ENCODE assay signal across 20 mouse cellular contexts in genomic region chr8:91324916-91325315, GRCm38 (mm10). TPM values are rescaled to one million over a fixed set of nuclear protein-coding genes. Genes with fewer than 3 reads are reported as not detected.
A peak's percentile ranks its signal among the peaks of the same experiment; 100 is the strongest.
DNase-seq lines count a peak whose midpoint lies in the region; ATAC-seq and TF ChIP-seq lines count a peak whose summit lies in the region.
"Had no signal": no experiment of that assay in that cellular context is flagged by ENCODE, and none has a peak within 500 bp of the region (broad histone marks: within the 10 kb centered on the region; RNA-seq: fewer than 3 reads in every experiment).

No protein-coding gene starts in this region.

- no peak for TF ChIP-seq CTCF in gastrocnemius, adult 2 months (IDR thresholded peaks at IDR 0.05)

- H3K9ac ChIP-seq in midbrain, embryonic 11.5 days (ENCODE audit: low read length) = no peak overlapping the region
- H3K9ac ChIP-seq in midbrain, embryonic 15.5 days = no peak overlapping the region
- H3K9ac ChIP-seq: embryonic facial prominence, embryonic 12.5 days; forebrain, embryonic 13.5 days; forebrain, embryonic 15.5 days had no signal

- peaks cover 12% of the 10 kb centered on the region for H3K36me3 ChIP-seq in heart, embryonic 10.5 days
- no peaks in the 10 kb centered on the region for H3K36me3 ChIP-seq in midbrain, embryonic 11.5 days (ENCODE audit: control insufficient read depth, insufficient read depth, low read length)
- no peaks in the 10 kb centered on the region for H3K36me3 ChIP-seq in midbrain, embryonic 15.5 days (replicated peaks)
- H3K36me3 ChIP-seq: forebrain, embryonic 15.5 days had no signal

- H3K4me1 ChIP-seq in heart, embryonic 10.5 days = peaks cover 46% of the 10 kb centered on the region
- H3K4me1 ChIP-seq in midbrain, embryonic 11.5 days (ENCODE audit: control insufficient read depth, insufficient read depth, low read length) = peaks cover 7% of the 10 kb centered on the region
- peaks cover 23% of the 10 kb centered on the region for H3K4me1 ChIP-seq in midbrain, embryonic 15.5 days

- no peak for ATAC-seq in midbrain, embryonic 11.5 days (ENCODE audit: low FRiP score)
- ATAC-seq in midbrain, embryonic 15.5 days (replicated peaks) = no peak
- ATAC-seq: activated CD4-positive, CD25-positive, alpha-beta regulatory T cell, adult 4 months; CD4-positive, CD25-positive, alpha-beta regulatory T cell, adult 4 months; forebrain, embryonic 13.5 days; forebrain, embryonic 15.5 days; Patski had no signal

- no peak overlapping the region for H3K4me3 ChIP-seq in gastrocnemius, adult 2 months
- no peak overlapping the region for H3K4me3 ChIP-seq in heart, embryonic 10.5 days
- no peak overlapping the region for H3K4me3 ChIP-seq in midbrain, embryonic 11.5 days (ENCODE audit: low read depth, low read length)
- H3K4me3 ChIP-seq in midbrain, embryonic 15.5 days = no peak overlapping the region
- H3K4me3 ChIP-seq: embryonic facial prominence, embryonic 10.5 days; embryonic facial prominence, embryonic 12.5 days; forebrain, embryonic 13.5 days; forebrain, embryonic 15.5 days had no signal

- peak overlapping the region; percentile 90; the same call in 1 of the 2 replicates for H3K27ac ChIP-seq in gastrocnemius, adult 2 months
- no peak overlapping the region for H3K27ac ChIP-seq in heart, embryonic 10.5 days
- H3K27ac ChIP-seq in midbrain, embryonic 11.5 days (ENCODE audit: low read depth, low read length) = no peak overlapping the region
- no peak overlapping the region for H3K27ac ChIP-seq in midbrain, embryonic 15.5 days
- H3K27ac ChIP-seq: embryonic facial prominence, embryonic 10.5 days; embryonic facial prominence, embryonic 12.5 days; forebrain, embryonic 13.5 days; forebrain, embryonic 15.5 days had no signal

- no peaks in the 10 kb centered on the region for H3K9me3 ChIP-seq in heart, embryonic 10.5 days
- H3K9me3 ChIP-seq in midbrain, embryonic 11.5 days (ENCODE audit: control insufficient read depth, low read length) = no peaks in the 10 kb centered on the region
- H3K9me3 ChIP-seq in midbrain, embryonic 15.5 days = no peaks in the 10 kb centered on the region
- H3K9me3 ChIP-seq: embryonic facial prominence, embryonic 10.5 days; embryonic facial prominence, embryonic 12.5 days; forebrain, embryonic 13.5 days; forebrain, embryonic 15.5 days; G1E had no signal

- 89% methylated on average over 4 of the region's 4 CpGs for WGBS in heart, embryonic 10.5 days
- 86% methylated on average over 4 of the region's 4 CpGs for WGBS in midbrain, embryonic 11.5 days
- WGBS in midbrain, embryonic 15.5 days = 87% methylated on average over 4 of the region's 4 CpGs

- no peak for DNase-seq in gastrocnemius, adult 2 months
- DNase-seq in gastrocnemius, postnatal 14 days = no peak
- DNase-seq in heart, embryonic 10.5 days (ENCODE audit: low spot score) = peak; percentile 66
- DNase-seq in heart, postnatal 10 days = no peak
- peak; percentile 71 for DNase-seq in midbrain, embryonic 11.5 days (ENCODE audit: low spot score, missing footprints)
- DNase-seq: adrenal gland, adult 8-10 months; adrenal gland, postnatal 14 days; B cell, adult 2 months; cerebellum, adult 11-12 months; cerebellum, adult 9-10 months had no signal

- no peaks in the 10 kb centered on the region for H3K27me3 ChIP-seq in heart, embryonic 10.5 days (ENCODE audit: insufficient read depth, poor library complexity, severe bottlenecking)
- no peaks in the 10 kb centered on the region for H3K27me3 ChIP-seq in midbrain, embryonic 11.5 days (ENCODE audit: control insufficient read depth, insufficient read depth, low read length)
- H3K27me3 ChIP-seq in midbrain, embryonic 15.5 days (replicated peaks) = no peaks in the 10 kb centered on the region
- H3K27me3 ChIP-seq: CH12.LX; embryonic facial prominence, embryonic 12.5 days; forebrain, embryonic 13.5 days; forebrain, embryonic 15.5 days; Patski had no signal

- intact Hi-C loops in gastrocnemius, adult 2 months (cut with DNase I) = loop anchor here (5.0 kb wide), 1 partner anchor 37 kb away; no protein-coding TSS in a partner anchor
- intact Hi-C loops in gastrocnemius, postnatal 14 days (cut with DNase I; ENCODE audit: low total_unique reads) = no loop called here
- intact Hi-C loops in heart, postnatal 10 days (cut with DNase I) = no loop called here

- no peak overlapping the region for H3K4me2 ChIP-seq in midbrain, embryonic 11.5 days
- no peak overlapping the region for H3K4me2 ChIP-seq in midbrain, embryonic 15.5 days
- H3K4me2 ChIP-seq: embryonic facial prominence, embryonic 12.5 days; forebrain, embryonic 13.5 days; forebrain, embryonic 15.5 days had no signal

RNA-seq across cellular contexts. Expression of gene Fto, which starts 11.6 kb away (rescaled TPM):
- 10 to 100 TPM; 81.7 to 85.5 TPM for total RNA-seq in gastrocnemius, adult 2 months (2021)
- 10 to 100 TPM; 84.9 to 96.5 TPM for total RNA-seq in gastrocnemius, postnatal 14 days (2021)
- polyA plus RNA-seq in heart, embryonic 10.5 days (2016; fragmentation: Nextera tagmentation; extraction: Ambion mirVana) = 81.7 and 83.2 TPM in 2 replicates
- 10 to 100 TPM; 79.7 to 83.3 TPM for total RNA-seq in heart, postnatal 10 days (2021)
- polyA plus RNA-seq in midbrain, embryonic 11.5 days (2014; fragmentation: Nextera tagmentation; extraction: Ambion mirVana) = 105 and 110 TPM in 2 replicates
- polyA plus RNA-seq in midbrain, embryonic 15.5 days (2015; fragmentation: Nextera tagmentation; extraction: Ambion mirVana) = 167 and 176 TPM in 2 replicates

RNA-seq across cellular contexts. Expression of gene Rpgrip1l, which starts 11.9 kb away (rescaled TPM):
- 1 to 10 TPM; 2.0 to 2.3 TPM for total RNA-seq in gastrocnemius, adult 2 months (2021)
- 1 to 10 TPM; 1.8 to 3.3 TPM for total RNA-seq in gastrocnemius, postnatal 14 days (2021)
- 9.2 and 9.3 TPM in 2 replicates for polyA plus RNA-seq in heart, embryonic 10.5 days (2016; fragmentation: Nextera tagmentation; extraction: Ambion mirVana)
- 1 to 10 TPM; 2.7 to 5.8 TPM for total RNA-seq in heart, postnatal 10 days (2021)
- 13.9 and 16.9 TPM in 2 replicates for polyA plus RNA-seq in midbrain, embryonic 11.5 days (2014; fragmentation: Nextera tagmentation; extraction: Ambion mirVana)
- polyA plus RNA-seq in midbrain, embryonic 15.5 days (2015; fragmentation: Nextera tagmentation; extraction: Ambion mirVana) = 12.6 and 12.9 TPM in 2 replicates

Comparison
In these comparisons a context has a peak if more than half of its experiments do, and no peak if none do; other contexts are left out.
1. DNase-seq: peak in heart, embryonic 10.5 days (single experiment) and midbrain, embryonic 11.5 days (single experiment); none in gastrocnemius, adult 2 months (single experiment), gastrocnemius, postnatal 14 days (single experiment) and heart, postnatal 10 days (0 of 2).